ENCODE assay signal across 15 mouse cellular contexts in the genomic region with DNA sequence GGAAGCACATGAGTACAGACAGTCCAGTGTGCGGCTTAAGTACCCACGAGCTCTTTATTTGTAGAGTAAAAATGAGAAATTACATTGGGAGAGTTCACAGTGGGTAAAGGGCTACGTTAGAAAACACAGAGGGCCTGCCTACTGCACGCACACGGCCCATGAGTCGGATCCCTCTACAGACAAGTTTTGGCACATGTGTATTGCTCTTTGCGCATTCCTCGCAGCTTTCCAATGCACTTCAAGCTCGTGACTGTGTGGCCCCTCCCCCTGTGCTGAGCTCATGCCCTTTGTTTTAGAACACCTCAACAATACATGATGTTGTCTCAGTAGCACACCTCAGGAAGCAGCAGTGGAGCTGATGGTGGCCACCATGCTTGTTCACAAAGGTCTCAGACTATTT.
"Had no signal": no experiment of that assay in that cellular context is flagged by ENCODE, and none has a peak within 500 bp of the region (broad histone marks: within the 10 kb centered on the region; RNA-seq: fewer than 3 reads in every experiment).

No protein-coding gene starts in this region.

- H3K4me1 ChIP-seq: kidney, embryonic 15.5 days; midbrain, embryonic 10.5 days had no signal

- H3K4me3 ChIP-seq: kidney, embryonic 15.5 days; limb, embryonic 13.5 days; midbrain, embryonic 10.5 days; myocyte; neural tube, embryonic 15.5 days had no signal

- H3K9ac ChIP-seq: kidney, embryonic 15.5 days; limb, embryonic 13.5 days; liver, embryonic 14.5 days; lung, embryonic 14.5 days; neural tube, embryonic 15.5 days had no signal

- H3K27ac ChIP-seq: kidney, embryonic 15.5 days; limb, embryonic 13.5 days; liver, embryonic 14.5 days; midbrain, embryonic 10.5 days; neural tube, embryonic 15.5 days had no signal

- H3K27me3 ChIP-seq: kidney, embryonic 15.5 days; limb, embryonic 13.5 days; neural tube, embryonic 15.5 days had no signal

- H3K9me3 ChIP-seq: kidney, embryonic 15.5 days; midbrain, embryonic 10.5 days; neural tube, embryonic 15.5 days had no signal

- H3K4me2 ChIP-seq: kidney, embryonic 15.5 days; limb, embryonic 13.5 days; lung, embryonic 14.5 days; neural tube, embryonic 15.5 days had no signal

- DNase-seq: kidney, adult 2 months; kidney, postnatal 14 days; layer of hippocampus, adult 9-11 months; layer of hippocampus, postnatal 36 days; lung, embryonic 14.5 days; lung, postnatal 4 days; right cerebral cortex, adult 18-20 months; right cerebral cortex, postnatal 25 days; thymus, postnatal 36 days had no signal
